Comparison of ENCODE assay signal across 20 mouse cellular contexts in the genomic region with DNA sequence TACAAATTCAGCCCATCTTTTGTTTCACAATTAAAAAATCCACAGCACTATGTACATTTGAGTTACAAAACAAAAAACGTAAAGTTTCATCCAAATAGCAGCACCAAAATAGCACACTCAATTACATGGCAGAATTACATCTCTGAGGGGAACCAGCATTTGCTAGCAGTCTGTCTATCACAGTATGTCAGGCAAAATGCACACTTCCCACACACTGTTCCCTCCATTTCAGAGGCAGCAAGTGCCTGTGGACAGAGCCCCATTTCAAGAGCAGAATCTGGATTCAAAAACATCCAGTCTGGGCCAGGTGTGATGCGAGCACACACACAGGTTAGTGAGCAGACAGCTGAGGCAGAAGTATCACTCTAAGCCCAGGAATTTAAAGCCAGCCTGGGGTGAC.
DNase-seq lines count a peak whose midpoint lies in the region; ATAC-seq and TF ChIP-seq lines count a peak whose summit lies in the region.
"Had no signal": no experiment of that assay in that cellular context is flagged by ENCODE, and none has a peak within 500 bp of the region (broad histone marks: within the 10 kb centered on the region; RNA-seq: fewer than 3 reads in every experiment).

No protein-coding gene starts in this region.

- H3K79me2 ChIP-seq in MEL (ENCODE audit: control insufficient read depth, insufficient read depth, low read length, poor library complexity): peaks cover 2% of the 10 kb centered on the region; the same call in 1 of the 2 replicates

- no peak for TF ChIP-seq RAD21 in MEL (IDR thresholded peaks at IDR 0.05; ENCODE audit: low read depth, low read length)

- H3K4me1 ChIP-seq in liver, embryonic 12.5 days: peaks cover 16% of the 10 kb centered on the region; the same call in 1 of the 2 replicates
- H3K4me1 ChIP-seq in liver, embryonic 11.5 days (replicated peaks; ENCODE audit: control insufficient read depth, insufficient read depth, low read length): no peaks in the 10 kb centered on the region
- peaks cover 31 to 33% of the 10 kb centered on the region in 2 experiments for H3K4me1 ChIP-seq in MEL (ENCODE audit: control insufficient read depth in 1 of 2, insufficient read depth in 2 of 2, low read length in 2 of 2)
- no peaks in the 10 kb centered on the region for H3K4me1 ChIP-seq in liver, postnatal 0 days (ENCODE audit: insufficient read depth)
- H3K4me1 ChIP-seq: embryonic facial prominence, embryonic 10.5 days; forebrain, embryonic 13.5 days; heart, embryonic 10.5 days; hindbrain, embryonic 13.5 days had no signal

- DNase-seq in liver, embryonic 11.5 days (ENCODE audit: low spot score): no peak
- no peak for DNase-seq in MEL (ENCODE audit: low read depth, low spot score)
- peak; percentile 50 for DNase-seq in brain, adult 2 months (ENCODE audit: low read depth, low spot score)
- no peak for DNase-seq in liver, postnatal 0 days
- DNase-seq in testis, postnatal 10 days (ENCODE audit: low spot score): no peak
- no peak for DNase-seq in heart, postnatal 25 days (ENCODE audit: low spot score)
- DNase-seq: adrenal gland, adult 8-10 months; adrenal gland, postnatal 36 days; cerebellum, adult 11-12 months; cerebellum, adult 9-11 months; cerebellum, postnatal 36 days; forebrain, postnatal 0 days; heart, adult 18-20 months; heart, postnatal 10 days had no signal

- H3K9me3 ChIP-seq in liver, embryonic 12.5 days (replicated peaks): no peaks in the 10 kb centered on the region
- H3K9me3 ChIP-seq in liver, embryonic 11.5 days (ENCODE audit: control insufficient read depth, low read length): no peaks in the 10 kb centered on the region
- H3K9me3 ChIP-seq in MEL (replicated peaks; ENCODE audit: insufficient read depth, low read length): no peaks in the 10 kb centered on the region
- no peaks in the 10 kb centered on the region for H3K9me3 ChIP-seq in liver, postnatal 0 days (ENCODE audit: low read length)
- H3K9me3 ChIP-seq: embryonic facial prominence, embryonic 10.5 days; forebrain, embryonic 13.5 days; heart, embryonic 10.5 days; hindbrain, embryonic 13.5 days had no signal

- intact Hi-C loops in heart, postnatal 25 days (cut with DNase I): no loop called here

- TF ChIP-seq EP300 in MEL (IDR thresholded peaks at IDR 0.05; ENCODE audit: low read depth in 1 of 2, low read length in 2 of 2): no peak
- TF ChIP-seq EP300 in liver, postnatal 0 days (IDR thresholded peaks at IDR 0.05; ENCODE audit: low read depth): no peak

- ATAC-seq in liver, embryonic 12.5 days: peak; percentile 10; the same call in 1 of the 2 replicates
- ATAC-seq in liver, embryonic 11.5 days (replicated peaks; ENCODE audit: low FRiP score): no peak
- peak; percentile 40 for ATAC-seq in liver, postnatal 0 days
- ATAC-seq: forebrain, embryonic 13.5 days; forebrain, postnatal 0 days; hindbrain, postnatal 0 days had no signal

- H3K4me2 ChIP-seq in liver, embryonic 12.5 days: no peak overlapping the region
- H3K4me2 ChIP-seq in liver, embryonic 11.5 days: no peak overlapping the region
- H3K4me2 ChIP-seq in liver, postnatal 0 days (ENCODE audit: low read depth, low read length): no peak overlapping the region
- H3K4me2 ChIP-seq: forebrain, embryonic 13.5 days; hindbrain, embryonic 13.5 days had no signal

- no peak overlapping the region for H3K4me3 ChIP-seq in liver, embryonic 12.5 days
- no peak overlapping the region for H3K4me3 ChIP-seq in liver, embryonic 11.5 days (ENCODE audit: low read depth, low read length)
- no peak overlapping the region for H3K4me3 ChIP-seq in MEL (ENCODE audit: control insufficient read depth in 1 of 2, insufficient read depth in 1 of 2, low read depth in 2 of 2, low read length in 2 of 2)
- no peak overlapping the region for H3K4me3 ChIP-seq in liver, postnatal 0 days (ENCODE audit: low read depth, low read length)
- H3K4me3 ChIP-seq: embryonic facial prominence, embryonic 10.5 days; forebrain, embryonic 13.5 days; heart, embryonic 10.5 days; hindbrain, embryonic 13.5 days had no signal

- H3K36me3 ChIP-seq in liver, embryonic 12.5 days: no peaks in the 10 kb centered on the region
- no peaks in the 10 kb centered on the region for H3K36me3 ChIP-seq in liver, embryonic 11.5 days (ENCODE audit: control insufficient read depth, insufficient read depth, low read length)
- peaks cover 0 to 59% of the 10 kb centered on the region in 2 experiments; a peak in 2 of 4 replicates for H3K36me3 ChIP-seq in MEL (ENCODE audit: control insufficient read depth in 1 of 2, insufficient read depth in 2 of 2, low read length in 2 of 2)
- no peaks in the 10 kb centered on the region for H3K36me3 ChIP-seq in liver, postnatal 0 days (replicated peaks; ENCODE audit: insufficient read depth, low read length)
- H3K36me3 ChIP-seq: embryonic facial prominence, embryonic 10.5 days; heart, embryonic 10.5 days; hindbrain, embryonic 13.5 days had no signal

- WGBS in liver, embryonic 12.5 days (ENCODE audit: insufficient replicate concordance): 71% methylated on average over 2 of the region's 2 CpGs
- 84% methylated on average over 2 of the region's 2 CpGs for WGBS in liver, embryonic 11.5 days
- 75% methylated on average over 2 of the region's 2 CpGs for WGBS in liver, postnatal 0 days (ENCODE audit: insufficient replicate concordance)

- H3K9ac ChIP-seq in liver, embryonic 12.5 days: no peak overlapping the region
- no peak overlapping the region for H3K9ac ChIP-seq in liver, embryonic 11.5 days (ENCODE audit: low read depth, low read length)
- no peak overlapping the region for H3K9ac ChIP-seq in MEL (ENCODE audit: control insufficient read depth, low read depth, low read length, poor library complexity, severe bottlenecking)
- no peak overlapping the region for H3K9ac ChIP-seq in liver, postnatal 0 days (replicated peaks)
- H3K9ac ChIP-seq: forebrain, embryonic 13.5 days; forebrain, postnatal 0 days; hindbrain, embryonic 13.5 days had no signal

- H3K27me3 ChIP-seq in liver, embryonic 12.5 days (replicated peaks): no peaks in the 10 kb centered on the region
- no peaks in the 10 kb centered on the region for H3K27me3 ChIP-seq in liver, embryonic 11.5 days (replicated peaks; ENCODE audit: control insufficient read depth, insufficient read depth, low read length)
- no peaks in the 10 kb centered on the region for H3K27me3 ChIP-seq in MEL (ENCODE audit: control insufficient read depth in 1 of 2, insufficient read depth in 2 of 2, low read length in 2 of 2)
- no peaks in the 10 kb centered on the region for H3K27me3 ChIP-seq in liver, postnatal 0 days (ENCODE audit: insufficient read depth, low read length)
- H3K27me3 ChIP-seq: forebrain, embryonic 13.5 days; hindbrain, embryonic 13.5 days had no signal

- no peak for TF ChIP-seq CTCF in MEL (IDR thresholded peaks at IDR 0.05 in 2 of 3, conservative IDR thresholded peaks at IDR 0.05 in 1 of 3; ENCODE audit: control insufficient read depth in 1 of 3, insufficient read depth in 1 of 3, low read depth in 2 of 3, low read length in 3 of 3, poor library complexity in 1 of 3, severe bottlenecking in 1 of 3)
- no peak for TF ChIP-seq CTCF in liver, postnatal 0 days (IDR thresholded peaks at IDR 0.05; ENCODE audit: low read depth)

- peak overlapping the region; percentile 48; the same call in 1 of the 2 replicates for H3K27ac ChIP-seq in liver, embryonic 12.5 days
- H3K27ac ChIP-seq in liver, embryonic 11.5 days (ENCODE audit: low read depth, low read length): no peak overlapping the region
- peak overlapping the region; percentile 59 for H3K27ac ChIP-seq in MEL (ENCODE audit: control insufficient read depth, low read depth, low read length)
- H3K27ac ChIP-seq in liver, postnatal 0 days (ENCODE audit: low read depth): no peak overlapping the region
- H3K27ac ChIP-seq: embryonic facial prominence, embryonic 10.5 days; forebrain, embryonic 13.5 days; heart, embryonic 10.5 days; hindbrain, embryonic 13.5 days; hindbrain, postnatal 0 days had no signal

- TF ChIP-seq POLR2A in MEL (IDR thresholded peaks at IDR 0.05; ENCODE audit: control insufficient read depth in 1 of 2, insufficient read depth in 1 of 2, low read depth in 1 of 2, low read length in 2 of 2, poor library complexity in 1 of 2): no peak

TF ChIP-seq in MEL, 35 proteins besides CTCF, POLR2A, EP300 and RAD21:
- no peak for TF ChIP-seq TCF12 (IDR thresholded peaks at IDR 0.05; ENCODE audit: low read depth, low read length)
- no peak for TF ChIP-seq CHD1 (IDR thresholded peaks at IDR 0.05; ENCODE audit: low read depth, low read length)
- TF ChIP-seq MAZ (IDR thresholded peaks at IDR 0.05; ENCODE audit: low read depth, low read length): no peak
- TF ChIP-seq MXI1 (IDR thresholded peaks at IDR 0.05; ENCODE audit: low read depth, low read length): no peak
- TF ChIP-seq KAT2A (conservative IDR thresholded peaks at IDR 0.05; ENCODE audit: low read depth, low read length): no peak
- no peak for TF ChIP-seq MEF2A (IDR thresholded peaks at IDR 0.05; ENCODE audit: extremely low read depth, insufficient replicate concordance, low read depth, low read length, poor library complexity, severe bottlenecking)
- TF ChIP-seq ETS1 (IDR thresholded peaks at IDR 0.05; ENCODE audit: low read depth, low read length): no peak

Comparison
In these comparisons a context has a peak if more than half of its experiments do, and no peak if none do; other contexts are left out.
1. H3K27ac ChIP-seq: peak in liver, embryonic 12.5 days (single experiment) and MEL (single experiment); none in liver, embryonic 11.5 days (single experiment) and liver, postnatal 0 days (single experiment).